Mouse (Mus musculus) liver, embryonic 15.5 days (tissue): ENCODE results near the gene Liph. TPM values are rescaled to one million over a fixed set of nuclear protein-coding genes. Genes with fewer than 3 reads are reported as not detected.
A peak's percentile ranks its signal among the peaks of the same experiment; 100 is the strongest.
"Not testable (repeated sequence)": the region's sequence is repeated elsewhere in the genome, so short reads cannot be mapped to it uniquely, and the experiment has no call there.

Source experiments
- ATAC-seq: fragments of 200-750 bp; cut with Nextera tagmentation; 2 replicates; pipeline ENCODE4 v1.8.0; 2017; ENCODE audit warnings: moderate number of reproducible peaks, mild to moderate bottlenecking, moderate library complexity; ENCODE audit not compliant: insufficient read depth
- H3K27ac ChIP-seq: fragments of 300-500 bp; sonication (generic); replicated peaks from 2 replicates; pipeline ENCODE4 v1.5.1; 2015; ENCODE audit warnings: mild to moderate bottlenecking, inconsistent platforms
- H3K27me3 ChIP-seq: fragments of 300-500 bp; sonication (generic); 2 replicates; pipeline ENCODE4 v1.6.1; 2015; ENCODE audit warnings: mild to moderate bottlenecking, inconsistent platforms
- H3K36me3 ChIP-seq: fragments of 300-500 bp; sonication (generic); replicated peaks from 2 replicates; pipeline ENCODE4 v1.6.1; 2015; ENCODE audit warnings: moderate library complexity, mild to moderate bottlenecking, inconsistent platforms
- H3K4me1 ChIP-seq: fragments of 300-500 bp; sonication (generic); replicated peaks from 2 replicates; pipeline ENCODE4 v1.6.1; 2015; ENCODE audit warnings: inconsistent platforms
- H3K4me2 ChIP-seq: fragments of 300-500 bp; sonication (generic); 2 replicates; pipeline ENCODE4 v1.6.1; 2015; ENCODE audit warnings: moderate library complexity, mild to moderate bottlenecking, inconsistent platforms
- H3K4me3 ChIP-seq: fragments of 300-500 bp; sonication (generic); replicated peaks from 2 replicates; pipeline ENCODE4 v1.5.1; 2015; ENCODE audit warnings: mild to moderate bottlenecking, inconsistent platforms
- H3K9ac ChIP-seq: fragments of 300-500 bp; sonication (generic); 2 replicates; pipeline ENCODE4 v1.6.1; 2015; ENCODE audit warnings: moderate library complexity, mild to moderate bottlenecking, inconsistent platforms
- H3K9me3 ChIP-seq: fragments of 300-500 bp; sonication (generic); replicated peaks from 2 replicates; pipeline ENCODE4 v1.6.1; 2016; ENCODE audit warnings: inconsistent platforms
- WGBS: fragments of 180-500 bp; shearing (Covaris S2); methylation state at CpG from one replicate; pipeline ENCODE4 v1.1.7; 2015; ENCODE audit warnings: mixed read lengths; ENCODE audit not compliant: insufficient replicate concordance; 5-methylcytosine and 5-hydroxymethylcytosine counted together
- polyA plus RNA-seq: library from polyadenylated mRNA; unstranded; fragments of >200 nt; fragmentation: Nextera tagmentation; extraction: Ambion mirVana; gene quantifications from 2 replicates; pipeline ENCODE4 v1.2.1, GENCODE M21; 2015

Gene Liph
- polyA plus RNA-seq, 1 experiment from 2014 or later, result 1.2 TPM

DNA sequence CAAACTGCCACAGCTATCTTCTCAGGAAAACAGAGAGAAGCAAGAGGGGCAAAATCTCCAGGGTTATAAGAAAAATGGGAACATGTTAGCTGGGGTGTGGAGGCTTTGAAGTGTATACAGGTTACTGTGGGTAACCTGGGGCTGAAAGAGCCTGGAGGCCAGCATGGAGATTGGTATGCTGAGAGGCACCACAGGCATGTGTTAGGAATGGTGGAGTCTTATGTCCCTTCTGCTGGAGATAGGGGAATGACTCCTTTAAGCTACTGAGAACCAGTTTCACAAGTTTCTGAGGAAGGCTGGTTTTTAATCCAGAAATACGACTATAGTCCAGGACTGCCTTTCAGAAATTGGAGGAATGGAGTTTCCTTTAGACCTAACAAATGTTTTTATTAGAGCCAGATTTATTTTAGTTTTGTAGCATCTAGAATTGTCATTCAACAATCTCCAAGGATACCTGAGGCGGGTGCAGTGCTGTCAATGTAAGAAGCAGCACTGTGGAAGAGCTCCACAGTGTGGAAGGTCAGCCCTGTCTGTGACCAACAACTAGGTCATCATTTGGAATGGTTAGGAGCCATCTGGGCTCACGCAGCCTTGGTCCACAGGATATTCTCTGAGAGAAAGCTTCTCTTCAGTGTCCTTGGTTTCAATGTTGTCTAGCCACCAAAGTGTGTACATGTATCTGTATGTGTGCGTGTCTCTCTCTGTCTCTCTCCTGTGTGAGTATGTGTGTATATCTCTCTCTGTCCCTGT lies 4.7 kb upstream of the Liph start:
- H3K9ac ChIP-seq, result no peak overlapping the region
- H3K4me3 ChIP-seq, result no peak overlapping the region
- 74% methylated on average over 4 of the region's 4 CpGs for whole genome bisulfite sequencing
- H3K27ac ChIP-seq, result 0 out of 2 replicates have a peak overlapping the region, but pooled peaks have one; percentile 8
- no peak for ATAC-seq
- no peaks in the 10 kb centered on the region for H3K9me3 ChIP-seq
- H3K4me1 ChIP-seq, result peaks cover 37% of the 10 kb centered on the region
- H3K27me3 ChIP-seq, result peaks cover 12% of the 10 kb centered on the region; the same call in 1 of the 2 replicates
- H3K4me2 ChIP-seq, result no peak overlapping the region
- H3K36me3 ChIP-seq, result no peaks in the 10 kb centered on the region

DNA sequence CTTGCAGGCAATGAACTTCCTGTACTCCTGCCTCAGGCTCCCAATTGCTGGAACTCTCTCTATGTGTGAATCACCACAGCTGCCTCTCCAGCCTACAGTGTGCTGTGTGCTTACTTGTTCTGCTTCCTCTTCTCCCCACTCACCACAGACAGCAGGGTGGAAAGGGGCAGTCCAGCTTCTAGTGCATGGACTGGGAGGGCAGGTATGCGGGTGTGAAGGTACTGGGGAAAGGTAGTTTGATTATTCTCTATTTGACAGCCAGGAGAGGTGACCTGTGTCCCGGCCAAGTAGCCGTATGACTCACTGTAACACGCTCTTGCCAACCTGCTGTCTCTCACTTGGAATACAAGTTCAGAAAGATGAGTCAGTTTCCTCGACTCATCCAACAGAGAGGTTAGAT lies 2.6 kb upstream of the Liph start:
- Histone ChIP-seq H3K4me2 (no peak overlapping the region), H3K27ac (peak overlapping the region; percentile 90), H3K36me3 (no peaks in the 10 kb centered on the region), H3K9ac (no peak overlapping the region), H3K27me3 (0 out of 2 replicates have a peak, but pooled peaks cover 8% of the 10 kb centered on the region), H3K4me3 (no peak overlapping the region), H3K4me1 (peaks cover 38% of the 10 kb centered on the region), H3K9me3 (no peaks in the 10 kb centered on the region)
- 68% methylated on average over 5 of the region's 5 CpGs for WGBS
- ATAC-seq, result no peak

DNA sequence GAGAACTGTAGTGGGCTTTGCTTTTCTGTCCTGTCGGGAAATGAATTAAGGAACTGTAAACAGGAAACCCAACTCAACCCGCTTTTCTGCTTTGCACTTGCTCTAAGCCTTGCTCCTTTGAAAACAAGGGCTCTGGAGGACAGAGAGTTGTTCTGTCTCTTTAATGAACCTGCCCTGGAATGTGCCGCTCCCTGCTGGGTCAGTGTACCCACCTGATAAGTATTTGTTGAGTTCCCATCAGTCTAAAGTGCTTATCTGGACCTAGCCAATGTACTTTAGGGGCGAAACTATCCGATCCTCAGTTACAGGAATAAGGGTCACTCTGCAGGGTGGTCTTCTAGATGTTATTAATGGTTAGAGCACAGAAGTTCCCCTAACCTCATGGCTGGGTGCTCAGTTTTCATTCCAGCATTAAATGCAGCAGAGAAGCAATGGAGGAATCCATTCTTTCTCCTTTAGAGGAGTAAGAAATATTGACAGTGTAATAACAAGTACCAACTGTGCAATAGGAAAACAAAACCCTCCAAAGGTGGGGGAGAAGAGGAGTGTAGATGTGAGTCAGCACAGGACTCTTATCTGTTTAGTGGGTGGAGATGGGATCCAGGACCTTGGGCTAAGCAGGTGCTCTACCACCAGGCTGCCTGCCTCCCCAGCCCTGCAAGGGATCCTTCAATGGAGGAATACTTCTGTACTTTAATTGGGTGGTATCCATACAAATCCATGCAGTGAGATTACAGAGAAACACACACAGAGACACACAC lies 1.6 kb upstream of the Liph start:
- Histone ChIP-seq H3K4me2 (peak overlapping the region; percentile 67), H3K4me3 (peak overlapping the region; percentile 26), H3K36me3 (no peaks in the 10 kb centered on the region), H3K9me3 (no peaks in the 10 kb centered on the region), H3K9ac (peak overlapping the region; percentile 39), H3K4me1 (peaks cover 38% of the 10 kb centered on the region), H3K27ac (peak overlapping the region; percentile 90), H3K27me3 (0 out of 2 replicates have a peak, but pooled peaks cover 8% of the 10 kb centered on the region)
- peak; percentile 99 for ATAC-seq
- WGBS, result 6% methylated on average over 5 of the region's 5 CpGs

DNA sequence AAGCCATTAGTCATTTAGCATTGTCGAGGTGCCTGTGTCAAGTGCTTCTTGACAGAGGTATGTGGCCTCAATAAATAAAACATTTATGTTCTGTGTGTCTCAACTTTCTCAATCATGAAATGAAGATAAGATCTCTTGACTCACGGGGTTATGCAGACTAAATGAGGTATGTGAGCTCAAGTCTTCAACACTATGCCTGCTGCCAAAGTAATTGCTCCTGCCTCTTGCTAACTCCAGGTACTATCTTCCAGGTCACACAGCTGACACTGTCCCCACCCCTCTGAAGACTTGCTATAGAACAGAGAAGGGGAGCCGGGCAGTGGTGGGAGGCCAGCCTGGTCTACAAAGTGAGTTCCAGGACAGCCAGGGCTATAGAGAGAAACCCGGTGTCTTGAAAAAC lies 939 bp upstream of the Liph start:
- Histone ChIP-seq H3K4me2 (peak overlapping the region; percentile 67), H3K27me3 (0 out of 2 replicates have a peak, but pooled peaks cover 1% of the 10 kb centered on the region), H3K4me3 (peak overlapping the region; percentile 26), H3K36me3 (no peaks in the 10 kb centered on the region), H3K27ac (peak overlapping the region; percentile 90), H3K9ac (peak overlapping the region; percentile 39), H3K4me1 (peaks cover 38% of the 10 kb centered on the region), H3K9me3 (no peaks in the 10 kb centered on the region)
- WGBS, result 28% methylated on average over 4 of the region's 4 CpGs
- peak; percentile 77 for ATAC-seq

DNA sequence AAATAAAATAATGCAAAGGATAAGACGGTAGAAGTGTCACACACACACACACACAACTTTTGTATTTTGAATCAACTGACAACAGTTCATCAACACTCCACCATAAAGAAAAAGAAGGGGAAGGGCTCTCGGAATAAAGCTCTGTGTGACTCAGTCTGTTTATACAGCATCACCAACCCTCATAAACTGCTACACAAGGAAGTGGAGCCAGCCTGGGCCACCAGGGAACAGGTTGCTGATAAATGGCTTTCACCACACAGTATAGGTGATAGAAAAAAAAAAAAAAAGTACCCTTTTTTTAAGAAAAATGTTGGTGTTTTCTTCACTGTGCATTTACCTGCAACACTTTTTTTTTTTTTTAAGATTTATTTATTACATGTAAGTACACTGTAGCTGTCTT lies 3.7 kb downstream of the Liph start:
- no peak for ATAC-seq
- no peak overlapping the region for H3K4me3 ChIP-seq
- no peak overlapping the region for H3K27ac ChIP-seq
- peaks cover 18% of the 10 kb centered on the region for H3K4me1 ChIP-seq
- H3K27me3 ChIP-seq, result no peaks in the 10 kb centered on the region
- H3K9me3 ChIP-seq, result no peaks in the 10 kb centered on the region
- no peaks in the 10 kb centered on the region for H3K36me3 ChIP-seq
- 78% methylated on average over 2 of the region's 2 CpGs for WGBS
- H3K4me2 ChIP-seq, result no peak overlapping the region
- H3K9ac ChIP-seq, result no peak overlapping the region

- not testable (repeated sequence) for ATAC-seq, H3K4me2 ChIP-seq
These were observed 4.6 kb downstream of the Liph start for GRCm38 (mm10) chr16:21990893-21991292.

GRCm38 (mm10) chr16:21987956-21988355 lies 7.5 kb downstream of the Liph start:
- WGBS, result 59% methylated on average over 5 of the region's 5 CpGs
- no peak overlapping the region for H3K27ac ChIP-seq
- H3K27me3 ChIP-seq, result no peaks in the 10 kb centered on the region; the same call in 1 of the 2 replicates
- ATAC-seq, result no peak
- no peak overlapping the region for H3K9ac ChIP-seq
- H3K9me3 ChIP-seq, result no peaks in the 10 kb centered on the region
- H3K4me2 ChIP-seq, result no peak overlapping the region
- H3K4me1 ChIP-seq, result no peaks in the 10 kb centered on the region
- H3K4me3 ChIP-seq, result no peak overlapping the region
- no peaks in the 10 kb centered on the region for H3K36me3 ChIP-seq

More at GRCm38 (mm10) chr16:21990893-21991292, 4.6 kb downstream of the Liph start:
- not testable (repeated sequence) for H3K27me3 ChIP-seq, H3K9me3 ChIP-seq, H3K4me1 ChIP-seq, H3K27ac ChIP-seq, H3K36me3 ChIP-seq, H3K9ac ChIP-seq, H3K4me3 ChIP-seq

- no peak overlapping the region for H3K27ac ChIP-seq
- no peaks in the 10 kb centered on the region for H3K9me3 ChIP-seq
- no peaks in the 10 kb centered on the region for H3K36me3 ChIP-seq
- H3K4me3 ChIP-seq, result no peak overlapping the region
- H3K27me3 ChIP-seq, result no peaks in the 10 kb centered on the region; the same call in 1 of the 2 replicates
- H3K9ac ChIP-seq, result no peak overlapping the region
- WGBS, result 49% methylated on average over 3 of the region's 3 CpGs
- no peak overlapping the region for H3K4me2 ChIP-seq
- no peak for ATAC-seq
- no peaks in the 10 kb centered on the region for H3K4me1 ChIP-seq
These were observed 9.3 kb downstream of the Liph start for GRCm38 (mm10) chr16:21986191-21986590.

GRCm38 (mm10) chr16:21984091-21984490 lies 11.4 kb downstream of the Liph start:
- Histone ChIP-seq H3K4me3 (no peak overlapping the region), H3K9me3 (no peaks in the 10 kb centered on the region), H3K4me2 (no peak overlapping the region), H3K36me3 (no peaks in the 10 kb centered on the region), H3K4me1 (no peaks in the 10 kb centered on the region), H3K27ac (no peak overlapping the region), H3K9ac (no peak overlapping the region), H3K27me3 (no peaks in the 10 kb centered on the region; the same call in 1 of the 2 replicates)
- WGBS, result 81% methylated on average over 12 of the region's 12 CpGs
- ATAC-seq, result no peak

- Histone ChIP-seq H3K4me1 (no peaks in the 10 kb centered on the region), H3K4me2 (no peak overlapping the region), H3K27ac (no peak overlapping the region), H3K9me3 (no peaks in the 10 kb centered on the region), H3K4me3 (no peak overlapping the region), H3K9ac (no peak overlapping the region), H3K36me3 (no peaks in the 10 kb centered on the region), H3K27me3 (no peaks in the 10 kb centered on the region; the same call in 1 of the 2 replicates)
- ATAC-seq, result no peak
- 83% methylated on average over 4 of the region's 4 CpGs for WGBS
These were observed 11.9 kb downstream of the Liph start for GRCm38 (mm10) chr16:21983581-21983980.

- H3K9ac ChIP-seq, result no peak overlapping the region
- H3K4me3 ChIP-seq, result no peak overlapping the region
- no peaks in the 10 kb centered on the region for H3K9me3 ChIP-seq
- no peaks in the 10 kb centered on the region for H3K36me3 ChIP-seq
- no peak overlapping the region for H3K27ac ChIP-seq
- ATAC-seq, result no peak
- no peak overlapping the region for H3K4me2 ChIP-seq
- 81% methylated on average over 9 of the region's 9 CpGs for WGBS
- no peaks in the 10 kb centered on the region; the same call in 1 of the 2 replicates for H3K27me3 ChIP-seq
- H3K4me1 ChIP-seq, result no peaks in the 10 kb centered on the region
These were observed 12.3 kb downstream of the Liph start for GRCm38 (mm10) chr16:21983146-21983545.
